Mouse (Mus musculus): ENCODE results near the gene Slc39a7.
"Not testable (repeated sequence)": the region's sequence is repeated elsewhere in the genome, so short reads cannot be mapped to it uniquely, and the experiment has no call there.

The Slc39a7 gene

DNA sequence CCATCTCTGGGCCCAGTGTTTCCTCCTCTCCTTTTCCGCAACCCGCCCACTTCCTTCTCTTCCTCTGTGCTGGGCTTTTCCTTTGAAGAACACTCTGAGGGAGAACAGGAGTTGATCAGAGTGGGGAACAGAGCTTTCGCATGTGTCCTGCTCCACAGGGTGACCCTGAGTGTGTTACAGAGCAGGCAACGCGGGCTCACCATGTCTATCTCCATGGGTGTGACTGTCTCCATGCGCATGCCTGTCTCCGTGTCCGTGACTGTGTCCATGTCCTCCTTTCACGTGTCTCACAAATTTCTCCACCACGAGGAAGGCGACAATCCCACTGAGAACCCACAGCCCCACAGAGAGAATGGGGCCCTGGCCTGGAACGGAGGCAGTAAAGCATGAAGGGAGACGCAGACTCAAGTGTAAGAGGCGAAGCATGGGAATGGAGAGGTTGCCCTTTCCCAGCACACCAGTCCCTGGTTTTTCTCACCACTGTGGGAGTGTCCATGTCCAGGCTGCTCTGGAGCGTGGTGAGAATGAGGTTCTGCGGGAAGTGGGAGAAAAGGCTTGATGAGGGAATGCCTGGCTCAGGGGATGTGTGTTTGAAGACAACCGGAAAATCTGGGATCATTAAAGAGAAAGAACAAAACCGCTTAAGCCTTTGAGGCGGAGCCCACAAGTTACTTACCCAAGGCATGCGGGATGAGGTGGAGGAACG is 1.4 kb downstream of the Slc39a7 start:
- DNase-seq (ENCODE audit: low spot score in 2 of 2), result no peak

DNA sequence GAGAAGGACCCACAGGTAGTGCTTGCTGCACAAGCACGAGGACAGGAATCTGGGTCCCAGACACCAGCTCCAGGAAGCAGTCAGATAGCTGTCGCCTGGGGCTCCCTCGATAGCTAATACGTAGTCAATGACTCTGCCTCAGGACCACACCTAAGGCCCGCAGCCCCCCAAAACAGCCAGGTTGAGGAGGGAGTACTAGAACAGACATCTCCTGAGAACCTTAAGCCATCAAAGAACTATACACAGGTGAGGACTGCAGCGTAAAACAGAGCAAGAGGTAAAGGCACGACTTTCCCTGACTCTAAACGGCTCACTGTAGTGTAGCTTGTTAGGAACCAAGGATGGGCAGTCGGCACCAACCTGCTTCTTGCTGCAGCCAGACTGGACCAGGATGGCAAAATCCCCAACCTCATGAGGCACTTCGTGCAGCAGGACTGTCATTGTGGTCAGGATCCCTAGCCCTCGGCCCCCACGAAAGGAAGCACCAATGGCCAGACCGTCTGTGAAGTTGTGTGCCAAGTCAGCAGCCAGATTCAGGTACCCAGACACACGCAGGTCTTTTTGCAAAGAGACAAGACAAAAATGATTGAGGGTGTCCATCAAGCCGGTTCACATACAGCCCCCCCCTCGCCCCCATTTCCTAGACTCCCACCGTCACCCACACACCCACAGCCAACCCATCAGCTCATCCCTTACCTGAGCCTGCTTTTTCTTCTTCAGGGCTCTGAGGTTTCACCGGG is 2.2 kb downstream of the Slc39a7 start:
- no peak for DNase-seq (ENCODE audit: low spot score in 2 of 2)

GRCm38 (mm10) chr17:34028501-34029149 is 2.9 kb downstream of the Slc39a7 start:
- DNase-seq (ENCODE audit: low spot score in 2 of 2), result no peak

GRCm38 (mm10) chr17:34027656-34028223 is 3.7 kb downstream of the Slc39a7 start, which contains the start of gene H2-Ke6:
H2-Ke6 (minus strand) TSS chr17:34028060.
- DNase-seq (ENCODE audit: low spot score in 2 of 2), result peak; percentile 87 to 93

DNA sequence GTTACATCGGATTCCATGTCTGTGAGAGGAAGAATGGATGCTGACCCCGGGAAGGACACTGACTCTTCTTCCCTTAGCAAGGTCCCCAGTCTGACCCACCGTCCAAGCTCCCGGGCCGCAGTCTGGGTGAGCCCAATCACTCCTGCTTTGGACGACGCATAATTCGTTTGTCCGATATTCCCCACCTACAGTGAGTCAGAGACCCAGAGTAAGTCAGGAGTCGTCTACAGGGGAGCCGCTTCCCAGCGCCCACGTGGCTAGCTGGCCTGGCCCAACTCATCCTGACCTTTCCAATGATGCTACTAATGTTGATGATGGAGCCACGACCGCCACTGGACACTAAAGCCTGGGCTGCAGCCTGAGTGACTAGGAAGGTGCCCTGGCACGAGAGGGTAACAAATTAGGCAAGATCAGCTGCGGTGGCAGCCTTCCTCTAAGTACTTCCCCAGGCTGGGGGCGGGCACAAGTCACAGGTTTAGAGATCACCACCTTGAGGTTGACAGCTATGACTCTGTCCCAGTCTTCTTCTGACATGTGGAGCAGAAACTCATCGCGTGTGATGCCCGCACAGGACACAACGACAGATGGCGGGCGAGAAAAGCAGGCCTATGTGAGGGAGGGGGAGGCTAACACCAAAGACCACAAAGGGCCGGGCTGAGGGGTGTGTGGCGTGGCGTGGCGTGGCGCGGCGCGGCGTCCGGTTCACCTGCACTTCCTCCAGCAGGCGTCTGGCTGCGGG is 4.4 kb downstream of the Slc39a7 start:
- DNase-seq (ENCODE audit: low spot score in 2 of 2), result no peak

GRCm38 (mm10) chr17:34026221-34026620 is 5.3 kb downstream of the Slc39a7 start:
- no peak for DNase-seq (ENCODE audit: low spot score in 2 of 2)

GRCm38 (mm10) chr17:34025756-34026151 is 5.7 kb downstream of the Slc39a7 start:
- DNase-seq (ENCODE audit: low spot score in 2 of 2), result no peak

- DNase-seq (ENCODE audit: low spot score in 2 of 2), result no peak
Measured at GRCm38 (mm10) chr17:34024861-34025755, 6.4 kb downstream of the Slc39a7 start.

DNA sequence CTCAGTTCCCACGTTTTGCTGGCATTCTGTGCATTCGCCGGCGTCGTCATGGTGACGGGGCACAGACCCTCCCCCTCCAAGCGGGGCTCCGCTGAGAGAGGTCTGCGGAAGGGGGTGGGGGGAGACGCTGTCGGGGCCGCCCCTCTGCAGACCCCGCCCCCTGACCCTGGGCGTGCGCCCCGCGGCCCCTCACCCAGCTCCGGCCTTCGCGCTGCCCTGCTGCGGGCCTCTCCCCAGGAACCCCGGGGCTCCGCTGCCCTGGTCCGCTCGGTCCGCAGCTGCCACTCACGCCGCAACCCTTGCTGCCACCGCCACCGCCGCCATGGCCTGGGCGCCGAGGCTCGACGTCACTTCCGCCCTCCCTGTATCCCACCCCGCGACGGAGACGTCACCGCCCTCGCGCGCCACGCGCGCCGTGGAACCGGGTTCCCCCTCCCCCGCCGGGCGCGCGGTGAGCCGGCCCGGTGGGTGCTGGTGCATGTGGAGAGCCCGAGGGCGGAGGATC is 7.1 kb downstream of the Slc39a7 start, which contains the start of gene Ring1:
Ring1 (minus strand) TSS at position 364 of the 505 bp plus-strand sequence.
- DNase-seq (ENCODE audit: low spot score in 2 of 2), result peak; percentile 89 to 93

- no peak for DNase-seq (ENCODE audit: low spot score in 2 of 2)
Measured at GRCm38 (mm10) chr17:34023678-34024077, 7.8 kb downstream of the Slc39a7 start.

DNA sequence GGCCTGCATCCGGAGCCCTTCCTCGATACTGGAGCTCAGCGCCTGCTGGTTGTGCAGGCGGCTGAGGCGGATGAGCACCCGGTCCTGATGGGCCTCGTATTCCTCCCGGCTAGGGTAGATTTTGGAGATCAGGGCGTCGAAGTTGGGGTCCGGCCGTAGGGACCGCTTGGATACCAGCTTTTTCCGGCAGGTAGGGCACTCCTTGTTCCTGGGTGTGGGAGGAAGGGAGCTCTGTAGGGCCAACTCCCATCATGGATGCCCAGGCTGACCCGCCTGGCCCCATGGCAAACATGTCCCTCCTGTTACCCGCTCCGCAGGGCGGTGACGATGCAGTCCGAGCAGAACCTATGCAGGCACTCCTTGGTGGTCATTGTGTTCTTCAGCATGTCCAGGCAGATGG is 8.5 kb downstream of the Slc39a7 start:
- DNase-seq (ENCODE audit: low spot score in 2 of 2), result no peak

GRCm38 (mm10) chr17:34022414-34022783 is 9.1 kb downstream of the Slc39a7 start:
- DNase-seq (ENCODE audit: low spot score in 2 of 2), result no peak

DNA sequence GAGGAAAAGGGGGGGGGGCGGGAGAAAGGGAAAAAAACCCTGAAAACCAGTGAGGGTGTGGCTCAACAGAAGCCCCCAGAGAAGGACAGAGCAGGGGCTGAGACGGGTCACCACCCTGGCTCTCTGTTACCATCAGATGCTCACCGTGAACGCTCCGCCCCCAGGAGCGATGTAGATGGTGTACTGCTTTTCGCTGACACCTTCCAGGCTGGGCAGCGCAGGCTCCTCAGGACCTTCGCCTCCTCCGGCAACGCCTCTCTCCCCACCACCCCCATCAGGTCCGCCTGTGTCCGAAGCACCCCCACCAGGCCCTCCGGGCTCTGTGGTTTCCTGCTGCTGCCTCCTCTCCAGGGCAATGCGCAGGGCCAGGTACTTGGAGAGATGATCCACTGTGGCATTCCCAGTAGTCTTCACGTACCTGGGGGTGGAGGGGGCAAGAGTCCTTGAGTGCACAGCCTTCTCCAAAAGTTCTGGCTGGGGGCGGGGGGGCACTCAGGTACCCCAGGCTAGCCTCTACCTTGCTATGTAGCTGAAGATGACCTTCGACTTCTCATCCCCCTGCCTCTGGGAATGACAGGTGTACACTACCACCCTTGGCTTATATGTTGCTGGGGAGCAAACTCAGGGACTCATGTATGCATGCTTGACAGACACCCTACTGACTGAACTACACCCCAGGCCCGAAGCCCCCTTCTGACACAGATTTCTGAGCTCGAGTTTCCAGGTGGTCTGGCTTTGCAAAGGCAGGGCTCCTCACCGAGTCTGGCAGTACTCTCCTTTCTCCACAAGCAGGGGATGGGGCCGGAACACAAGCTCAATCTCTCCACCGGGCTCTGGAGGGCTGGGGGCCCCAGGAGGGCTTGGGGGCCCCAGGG is 9.7 kb downstream of the Slc39a7 start:
- no peak for DNase-seq (ENCODE audit: low spot score in 2 of 2)

GRCm38 (mm10) chr17:34013436-34013835 is 18.0 kb downstream of the Slc39a7 start:
- no peak for DNase-seq (ENCODE audit: low spot score in 2 of 2)

DNA sequence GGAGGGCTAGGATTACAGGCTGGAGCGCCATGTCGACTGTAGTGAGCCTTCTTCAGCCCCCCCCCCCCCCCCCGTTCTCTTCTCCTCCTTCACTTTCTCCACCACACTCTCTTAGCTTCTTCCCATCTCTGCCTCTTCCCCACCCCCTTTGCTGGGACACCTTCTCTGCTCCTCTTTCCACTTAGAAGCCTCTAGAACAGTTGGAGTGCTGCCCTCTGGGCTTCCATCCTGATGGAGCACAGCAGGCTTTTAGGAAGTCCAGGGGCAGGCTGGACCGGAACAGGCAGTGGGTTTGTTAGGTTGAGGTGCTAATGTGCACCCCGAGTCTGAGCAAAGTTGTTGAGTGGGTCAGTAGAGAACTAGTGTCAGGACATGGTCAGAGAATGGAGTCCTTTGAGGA is 21.3 kb downstream of the Slc39a7 start:
- no peak for DNase-seq (ENCODE audit: low spot score in 2 of 2)

GRCm38 (mm10) chr17:34006570-34006969 is 24.9 kb downstream of the Slc39a7 start:
- DNase-seq (ENCODE audit: low spot score in 2 of 2), result no peak

- DNase-seq (ENCODE audit: low spot score in 2 of 2), result no peak
Measured at GRCm38 (mm10) chr17:34003426-34003825, 28.1 kb downstream of the Slc39a7 start.

GRCm38 (mm10) chr17:34000796-34001195 is 30.7 kb downstream of the Slc39a7 start:
- not testable (repeated sequence) for DNase-seq (ENCODE audit: low spot score in 2 of 2)

DNA sequence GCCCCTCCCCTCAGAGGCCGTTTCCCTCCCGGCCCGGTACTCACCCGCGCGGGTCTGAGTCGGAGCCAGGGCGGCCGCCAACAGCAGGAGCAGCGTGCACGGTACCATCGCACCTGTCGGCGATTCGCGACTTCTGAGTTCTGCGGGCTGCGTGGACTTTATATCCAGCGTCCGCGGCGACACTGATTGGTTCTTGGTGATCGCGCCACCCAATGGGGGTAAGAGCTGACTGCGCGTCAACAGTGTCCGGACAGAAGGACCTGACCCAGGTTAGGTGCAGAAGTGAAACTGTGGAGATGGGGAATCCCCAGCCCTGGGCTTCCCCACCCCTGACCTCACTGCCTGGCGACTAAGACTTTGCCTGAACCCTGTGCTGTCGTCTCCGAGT is 31.3 kb downstream of the Slc39a7 start, which contains the start of gene H2-K1:
H2-K1 (minus strand) TSS at position 198 of the 388 bp plus-strand sequence.
- DNase-seq (ENCODE audit: low spot score in 2 of 2), result peak; percentile 46 to 69

All from frontal cortex, postnatal 36 days (tissue).